Mouse (Mus musculus) forebrain, embryonic 11.5 days (tissue): ENCODE results near the gene Trim11. TPM values are rescaled to one million over a fixed set of nuclear protein-coding genes. Genes with fewer than 3 reads are reported as not detected.
"Not testable (repeated sequence)": the region's sequence is repeated elsewhere in the genome, so short reads cannot be mapped to it uniquely, and the experiment has no call there.

Experiments used
- ATAC-seq: fragments of 200-750 bp; cut with Nextera tagmentation; replicated peaks from 2 replicates; pipeline ENCODE4 v1.8.0; 2017; ENCODE audit warnings: moderate TSS enrichment; ENCODE audit not compliant: low FRiP score
- DNase-seq: peaks from one replicate; pipeline ENCODE4 v3.0.0-alpha.2; 2017; ENCODE audit warnings: low spot score
- H3K27ac ChIP-seq: fragments of 300-500 bp; sonication (generic); 2 replicates; pipeline ENCODE4 v1.5.1; 2014; ENCODE audit warnings: low read depth, low read length
- H3K27me3 ChIP-seq: fragments of 300-500 bp; sonication (generic); 2 replicates; pipeline ENCODE4 v1.6.1; 2014; ENCODE audit warnings: mild to moderate bottlenecking, low read length, mixed read lengths; ENCODE audit not compliant: control insufficient read depth, insufficient read depth
- H3K36me3 ChIP-seq: fragments of 300-500 bp; sonication (generic); 2 replicates; pipeline ENCODE4 v1.6.1; 2014; ENCODE audit warnings: mild to moderate bottlenecking, low read length, moderate library complexity, mixed read lengths; ENCODE audit not compliant: control insufficient read depth, insufficient read depth
- H3K4me1 ChIP-seq: fragments of 300-500 bp; sonication (generic); replicated peaks from 2 replicates; pipeline ENCODE4 v1.6.1; 2014; ENCODE audit warnings: low read length, mixed read lengths; ENCODE audit not compliant: control insufficient read depth, insufficient read depth
- H3K4me2 ChIP-seq: fragments of 300-500 bp; sonication (generic); 2 replicates; pipeline ENCODE4 v1.6.1; 2014; ENCODE audit warnings: low read depth, mild to moderate bottlenecking, low read length, moderate library complexity, mixed read lengths; ENCODE audit not compliant: severe bottlenecking
- H3K4me3 ChIP-seq: fragments of 300-500 bp; sonication (generic); 2 replicates; pipeline ENCODE4 v1.5.1; 2014; ENCODE audit warnings: low read depth, low read length
- H3K9ac ChIP-seq: fragments of 300-500 bp; sonication (generic); 2 replicates; pipeline ENCODE4 v1.6.1; 2014; ENCODE audit warnings: low read length
- H3K9me3 ChIP-seq: fragments of 300-500 bp; sonication (generic); 2 replicates; pipeline ENCODE4 v1.6.1; 2016; ENCODE audit warnings: low read length, mixed read lengths; ENCODE audit not compliant: control insufficient read depth
- WGBS: fragments of 180-500 bp; shearing (Covaris S2); extraction: QIAGEN DNeasy Blood & Tissue Kit; methylation state at CpG from one replicate; pipeline ENCODE4 v1.1.7; 2014; 5-methylcytosine and 5-hydroxymethylcytosine counted together
- polyA plus RNA-seq: library from polyadenylated mRNA; unstranded; fragments of >200 nt; fragmentation: Nextera tagmentation; extraction: Ambion mirVana; gene quantifications from 2 replicates; pipeline ENCODE4 v1.2.1, GENCODE M21; 2014

Trim11 gene
- polyA plus RNA-seq, 1 experiment from 2014 or later = 17.3 TPM

DNA sequence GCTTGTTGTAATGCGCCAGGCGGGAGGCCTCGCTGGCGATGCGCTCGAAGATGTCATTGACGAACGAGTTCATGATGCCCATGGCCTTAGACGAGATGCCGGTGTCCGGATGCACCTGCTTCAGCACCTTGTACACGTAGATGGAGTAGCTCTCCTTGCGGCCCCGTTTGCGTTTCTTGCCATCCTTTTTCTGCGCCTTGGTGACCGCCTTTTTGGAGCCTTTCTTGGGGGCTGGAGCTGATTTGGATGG lies 23.8 kb upstream of the Trim11 start:
- 1% methylated on average over 17 of the region's 17 CpGs for WGBS
- ATAC-seq, H3K4me1 ChIP-seq, DNase-seq, H3K9me3 ChIP-seq, H3K27me3 ChIP-seq, H3K36me3 ChIP-seq: not testable (repeated sequence)
- H3K4me2 ChIP-seq = peak overlapping the region; percentile 94
- H3K9ac ChIP-seq = peak overlapping the region; percentile 90
- H3K4me3 ChIP-seq = peak overlapping the region; percentile 82
- peak overlapping the region; percentile 97 for H3K27ac ChIP-seq

DNA sequence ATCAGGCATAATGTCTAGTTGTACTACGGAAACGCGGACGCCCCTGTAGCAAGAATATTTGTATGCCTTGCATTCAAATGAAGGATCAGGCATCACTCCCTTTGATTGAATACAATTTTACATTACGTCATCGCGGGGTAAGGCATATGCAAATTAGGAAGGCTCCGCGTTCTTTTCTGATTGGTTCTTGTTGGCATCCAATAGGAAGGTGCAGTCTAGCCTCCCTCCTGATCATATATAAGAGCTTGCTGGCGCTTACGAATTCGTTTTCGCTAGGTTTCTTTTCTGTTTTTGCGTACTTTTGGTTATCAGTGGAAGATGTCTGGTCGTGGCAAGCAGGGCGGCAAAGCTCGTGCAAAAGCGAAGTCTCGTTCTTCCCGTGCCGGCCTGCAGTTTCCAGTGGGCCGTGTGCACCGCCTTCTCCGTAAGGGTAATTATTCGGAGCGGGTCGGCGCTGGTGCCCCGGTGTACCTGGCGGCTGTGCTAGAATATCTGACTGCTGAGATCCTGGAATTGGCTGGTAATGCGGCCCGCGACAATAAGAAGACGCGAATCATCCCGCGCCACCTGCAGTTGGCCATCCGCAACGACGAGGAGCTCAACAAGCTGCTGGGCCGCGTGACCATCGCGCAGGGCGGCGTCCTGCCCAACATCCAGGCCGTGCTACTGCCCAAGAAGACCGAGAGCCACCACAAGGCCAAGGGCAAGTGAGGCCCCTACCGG lies 23.3 kb upstream of the Trim11 start, which contains the start of the genes Hist3h2a and Trim17:
Gene Hist3h2a, plus strand, starts transcription at position 266 of the 723 bp plus-strand sequence.
Gene Trim17, plus strand, starts transcription at position 266 of the 723 bp plus-strand sequence.
- DNase-seq (peak; percentile 90), ATAC-seq (peak; percentile 91)
- H3K4me3 ChIP-seq = peak within 1 kb of the TSS; percentile 82
- H3K27me3 ChIP-seq = no peaks in the 10 kb centered on the region
- H3K4me1 ChIP-seq = peaks cover 12% of the 10 kb centered on the region; the same call in 1 of the 2 replicates
- H3K36me3 ChIP-seq = no peaks in the 10 kb centered on the region; the same call in 1 of the 2 replicates
- H3K9me3 ChIP-seq = no peaks in the 10 kb centered on the region
- WGBS = under 1% methylated on average over 49 of the region's 49 CpGs
- H3K27ac ChIP-seq = peak within 1 kb of the TSS; percentile 97
- H3K4me2 ChIP-seq = peak within 1 kb of the TSS; percentile 94
- H3K9ac ChIP-seq = peak within 1 kb of the TSS; percentile 97

DNA sequence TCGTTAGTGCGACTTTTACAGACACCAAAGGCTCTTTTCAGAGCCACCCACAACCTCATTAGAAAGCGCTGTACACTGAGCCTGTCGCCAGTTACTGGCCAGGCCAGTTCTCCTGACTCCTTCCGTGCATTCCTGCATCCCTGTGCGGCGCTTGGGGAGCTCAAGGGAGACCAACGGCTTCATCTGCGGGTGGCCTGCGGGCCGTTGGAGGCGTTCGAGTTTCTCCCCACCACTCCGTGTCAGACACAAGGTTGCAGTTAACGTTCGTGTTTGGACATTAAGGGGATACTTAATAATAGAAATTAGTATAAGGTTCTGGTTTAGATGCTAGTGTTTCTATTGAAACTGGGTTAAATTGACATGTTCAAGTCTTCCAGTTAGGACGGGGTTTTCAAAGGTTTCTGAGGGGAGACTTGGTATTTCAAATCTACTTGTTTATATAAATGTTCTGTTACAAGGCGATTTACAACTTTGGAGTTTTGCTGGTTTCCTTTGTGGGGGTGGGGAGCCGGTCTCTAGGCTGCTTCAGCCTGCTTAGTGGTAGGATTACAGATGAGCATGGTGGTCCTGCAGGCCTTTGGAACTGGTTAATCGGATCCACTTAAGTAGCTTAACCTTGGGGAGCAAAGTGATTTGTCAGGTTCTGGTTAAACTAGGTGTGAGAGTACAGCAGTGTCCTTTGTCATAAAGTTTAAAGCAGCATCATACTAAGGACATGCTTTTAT lies 22.6 kb upstream of the Trim11 start:
- no peak; the same call in 1 of the 2 replicates for ATAC-seq
- under 1% methylated on average over 20 of the region's 20 CpGs for WGBS

DNA sequence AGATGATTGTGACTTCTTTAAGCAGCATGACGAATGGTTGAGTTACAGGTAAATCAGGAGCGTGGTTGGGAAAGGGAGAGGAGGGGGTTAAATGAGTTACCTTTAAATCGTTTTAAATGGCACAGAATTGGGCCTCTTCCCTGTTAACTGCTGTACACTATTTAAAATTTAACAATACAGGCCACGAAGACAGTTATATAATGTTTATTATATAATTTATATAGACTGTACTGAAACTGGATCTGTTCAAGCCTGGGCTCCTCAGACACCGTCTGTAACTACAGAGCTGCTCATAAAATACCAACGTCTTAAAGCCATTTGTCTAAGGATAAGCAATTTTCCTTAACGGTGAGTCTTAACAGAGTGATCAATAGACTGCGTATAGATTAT lies 22.0 kb upstream of the Trim11 start:
- DNase-seq (no peak), ATAC-seq (no peak)
- H3K4me1 ChIP-seq = peaks cover 10% of the 10 kb centered on the region; the same call in 1 of the 2 replicates
- H3K27me3 ChIP-seq = no peaks in the 10 kb centered on the region
- peak overlapping the region; percentile 94 for H3K4me2 ChIP-seq
- H3K9ac ChIP-seq = peak overlapping the region; percentile 97
- peak overlapping the region; percentile 82 for H3K4me3 ChIP-seq
- H3K9me3 ChIP-seq = no peaks in the 10 kb centered on the region
- no peak overlapping the region; the same call in 1 of the 2 replicates for H3K27ac ChIP-seq
- no peaks in the 10 kb centered on the region; the same call in 1 of the 2 replicates for H3K36me3 ChIP-seq
- WGBS = 28% methylated on average over 8 of the region's 8 CpGs

More for the DNA sequence above, 22.6 kb upstream of the Trim11 start:
- Histone ChIP-seq H3K4me1 (peaks cover 11% of the 10 kb centered on the region; the same call in 1 of the 2 replicates), H3K4me3 (peak overlapping the region; percentile 82), H3K4me2 (peak overlapping the region; percentile 94), H3K27ac (peak overlapping the region; percentile 97), H3K9ac (peak overlapping the region; percentile 97), H3K36me3 (no peaks in the 10 kb centered on the region; the same call in 1 of the 2 replicates), H3K9me3 (no peaks in the 10 kb centered on the region), H3K27me3 (no peaks in the 10 kb centered on the region)
- DNase-seq = peak; percentile 64

DNA sequence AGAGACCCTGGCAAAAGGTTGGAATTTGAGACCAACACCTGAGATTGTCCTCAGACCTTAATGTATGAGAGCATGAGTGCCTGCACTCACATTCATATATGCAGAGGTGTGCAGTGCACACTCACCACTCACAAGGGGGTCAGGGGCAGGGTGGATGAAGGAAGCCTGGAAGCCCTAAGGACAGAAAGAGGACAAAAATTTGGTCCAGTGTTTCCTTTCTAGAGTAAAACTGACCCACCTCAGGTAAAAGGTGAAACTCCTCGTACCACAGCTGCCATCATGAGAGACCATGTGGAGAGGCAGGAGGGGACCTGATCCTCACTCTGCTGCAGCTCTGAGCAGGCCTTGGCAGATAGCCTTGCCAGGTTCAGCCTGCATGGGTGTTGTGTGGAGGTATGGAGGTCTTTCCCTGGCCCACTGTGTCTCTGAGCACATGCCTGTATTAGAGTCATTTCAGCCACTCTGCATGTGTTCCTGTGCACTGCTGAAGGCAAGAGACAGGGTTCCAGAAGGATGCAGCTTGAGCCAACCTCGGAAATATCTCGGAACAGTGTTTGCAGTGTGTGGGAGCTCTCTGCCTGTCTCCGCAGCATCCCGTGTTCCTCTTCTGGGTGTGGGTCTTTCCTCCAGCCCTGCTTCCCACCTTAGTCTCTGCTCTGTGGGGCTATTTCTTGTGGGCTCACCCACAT lies 20.5 kb upstream of the Trim11 start:
- Histone ChIP-seq H3K4me3 (peak overlapping the region; percentile 82), H3K27me3 (peaks cover 4% of the 10 kb centered on the region; the same call in 1 of the 2 replicates), H3K27ac (no peak overlapping the region), H3K4me2 (peak overlapping the region; percentile 94), H3K9me3 (no peaks in the 10 kb centered on the region), H3K9ac (no peak overlapping the region), H3K4me1 (peaks cover 10% of the 10 kb centered on the region; the same call in 1 of the 2 replicates), H3K36me3 (no peaks in the 10 kb centered on the region; the same call in 1 of the 2 replicates)
- DNase-seq = peak; percentile 48
- no peak for ATAC-seq
- WGBS = 83% methylated on average over 5 of the region's 5 CpGs

- H3K9me3 ChIP-seq = no peaks in the 10 kb centered on the region
- ATAC-seq (no peak), DNase-seq (no peak)
- no peak overlapping the region for H3K4me2 ChIP-seq
- no peaks in the 10 kb centered on the region; the same call in 1 of the 2 replicates for H3K36me3 ChIP-seq
- no peak overlapping the region for H3K9ac ChIP-seq
- WGBS = 85% methylated on average over 6 of the region's 6 CpGs
- no peak overlapping the region for H3K4me3 ChIP-seq
- peaks cover 4% of the 10 kb centered on the region; the same call in 1 of the 2 replicates for H3K27me3 ChIP-seq
- H3K4me1 ChIP-seq = peaks cover 10% of the 10 kb centered on the region; the same call in 1 of the 2 replicates
- no peak overlapping the region for H3K27ac ChIP-seq
These were observed 19.4 kb upstream of the Trim11 start for GRCm38 (mm10) chr11:58958536-58958935.

GRCm38 (mm10) chr11:58959186-58959825 lies 18.6 kb upstream of the Trim11 start:
- DNase-seq (no peak), ATAC-seq (no peak)
- Histone ChIP-seq H3K27me3 (peaks cover 4% of the 10 kb centered on the region; the same call in 1 of the 2 replicates), H3K9me3 (no peaks in the 10 kb centered on the region), H3K4me1 (peaks cover 10% of the 10 kb centered on the region; the same call in 1 of the 2 replicates), H3K9ac (peak overlapping the region; percentile 57; the same call in 1 of the 2 replicates), H3K4me3 (peak overlapping the region; percentile 44), H3K27ac (no peak overlapping the region), H3K36me3 (no peaks in the 10 kb centered on the region; the same call in 1 of the 2 replicates), H3K4me2 (peak overlapping the region; percentile 80)
- WGBS = 41% methylated on average over 15 of the region's 15 CpGs
